Mouse (Mus musculus): ENCODE measurements at regions not wholly inside any gene's neighbourhood (a gene's known extent, or its start where the extent isn't known, plus 50 kb on each side); places are given as distances from the start of the nearest gene placed in this dataset.

DNA sequence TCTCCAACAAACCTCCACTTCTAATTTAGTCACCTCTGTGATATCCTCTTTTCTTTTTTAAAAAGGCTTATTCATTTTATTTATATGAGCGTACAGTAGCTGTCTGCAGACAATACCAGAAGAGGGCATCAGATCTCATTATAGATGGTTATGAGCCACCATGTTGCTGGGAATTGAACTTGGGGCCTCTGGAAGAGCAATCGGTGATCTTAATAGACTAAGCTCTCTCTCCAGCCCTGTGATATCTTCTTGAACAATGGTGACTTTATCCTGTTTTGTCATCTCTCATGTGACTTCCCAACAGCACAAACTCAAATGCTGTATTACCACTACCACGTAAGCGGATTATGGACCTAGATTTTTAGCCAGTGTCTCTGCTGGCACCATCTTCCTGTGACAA is 282.1 kb downstream of the Pmp22 start:
- Histone ChIP-seq H3K36me3 (no peaks in the 10 kb centered on the region), H3K4me1 (peaks cover 23% of the 10 kb centered on the region), H3K9ac (replicated peaks) (no peak overlapping the region), H3K9me3 (no peaks in the 10 kb centered on the region), H3K27me3 (peaks cover 14% of the 10 kb centered on the region; the same call in 1 of the 2 replicates), H3K4me3 (no peak overlapping the region), H3K4me2 (replicated peaks) (no peak overlapping the region), H3K27ac (replicated peaks) (no peak overlapping the region)
- no peak for ATAC-seq (ENCODE audit: low FRiP score, low read depth)
- WGBS, result 92% methylated on average over 4 of the region's 4 CpGs

- H3K4me3 ChIP-seq, result peak overlapping the region; percentile 19; the same call in 1 of the 2 replicates
- H3K27ac ChIP-seq (replicated peaks), result peak overlapping the region; percentile 62
- peaks cover 23% of the 10 kb centered on the region for H3K4me1 ChIP-seq
- ATAC-seq (ENCODE audit: low FRiP score, low read depth), result peak; percentile 89
- peak overlapping the region; percentile 44 for H3K4me2 ChIP-seq (replicated peaks)
- H3K9ac ChIP-seq (replicated peaks), result no peak overlapping the region
- H3K36me3 ChIP-seq, result no peaks in the 10 kb centered on the region
- peaks cover 12% of the 10 kb centered on the region; the same call in 1 of the 2 replicates for H3K27me3 ChIP-seq
- WGBS, result under 1% methylated on average over 18 of the region's 18 CpGs
- no peaks in the 10 kb centered on the region for H3K9me3 ChIP-seq
Measured at GRCm38 (mm10) chr11:63412364-63412991, 283.7 kb downstream of the Pmp22 start.

- Histone ChIP-seq H3K27me3 (peaks cover 8% of the 10 kb centered on the region; the same call in 1 of the 2 replicates), H3K4me2 (replicated peaks) (peak overlapping the region; percentile 44), H3K36me3 (no peaks in the 10 kb centered on the region), H3K9ac (replicated peaks) (no peak overlapping the region), H3K4me3 (peak overlapping the region; percentile 19; the same call in 1 of the 2 replicates), H3K27ac (replicated peaks) (peak overlapping the region; percentile 62; the same call in 1 of the 2 replicates), H3K4me1 (peaks cover 23% of the 10 kb centered on the region), H3K9me3 (no peaks in the 10 kb centered on the region)
- 6% methylated on average over 13 of the region's 13 CpGs for WGBS
- ATAC-seq (ENCODE audit: low FRiP score, low read depth), result no peak
Measured at GRCm38 (mm10) chr11:63413106-63413505, 284.3 kb downstream of the Pmp22 start.

- Histone ChIP-seq H3K4me2 (replicated peaks) (no peak overlapping the region), H3K36me3 (no peaks in the 10 kb centered on the region), H3K27me3 (peaks cover 8% of the 10 kb centered on the region; the same call in 1 of the 2 replicates), H3K9ac (replicated peaks) (no peak overlapping the region), H3K27ac (replicated peaks) (peak overlapping the region; percentile 62; the same call in 1 of the 2 replicates), H3K4me1 (peaks cover 23% of the 10 kb centered on the region), H3K9me3 (no peaks in the 10 kb centered on the region), H3K4me3 (no peak overlapping the region)
- 37% methylated on average over 4 of the region's 4 CpGs for WGBS
- ATAC-seq (ENCODE audit: low FRiP score, low read depth), result no peak
Measured at GRCm38 (mm10) chr11:63413621-63414020, 284.8 kb downstream of the Pmp22 start.

DNA sequence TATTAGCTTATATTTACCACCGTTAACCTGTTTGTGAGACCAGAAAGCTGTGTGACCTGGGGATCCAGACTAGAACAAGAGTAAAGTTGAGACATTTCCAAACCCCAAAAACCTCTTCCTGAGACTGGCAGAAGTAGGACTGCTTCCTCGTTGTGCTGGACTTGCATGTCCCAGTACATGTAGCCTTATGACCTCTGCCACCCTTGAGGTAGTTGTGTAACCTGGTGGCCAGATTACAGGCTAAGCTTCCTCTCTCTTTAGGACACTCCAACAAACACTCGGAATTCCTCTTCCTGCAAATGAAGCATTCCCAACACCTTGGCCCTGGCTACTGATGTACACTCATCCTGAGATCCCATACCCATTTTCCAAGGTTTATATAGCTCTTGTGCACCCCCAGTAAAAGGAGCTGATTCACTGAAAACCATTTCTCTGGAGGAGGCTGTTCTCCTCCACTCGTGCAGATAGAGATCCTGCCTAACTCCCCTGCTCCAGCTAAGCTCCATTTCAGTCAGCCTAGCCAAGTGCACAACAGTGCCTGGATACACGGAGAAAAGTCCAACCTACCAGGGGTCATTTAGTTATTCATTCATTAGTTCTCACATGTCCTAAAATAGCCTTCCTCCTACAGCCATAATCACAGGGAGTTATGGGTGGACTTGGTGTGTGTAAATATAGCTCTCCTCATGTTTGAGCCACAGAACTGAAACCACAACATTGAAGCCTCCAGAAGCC is 289.4 kb downstream of the Pmp22 start:
- Histone ChIP-seq H3K27me3 (no peaks in the 10 kb centered on the region), H3K9me3 (no peaks in the 10 kb centered on the region), H3K4me2 (replicated peaks) (no peak overlapping the region), H3K36me3 (no peaks in the 10 kb centered on the region), H3K9ac (replicated peaks) (no peak overlapping the region), H3K4me1 (peaks cover 5% of the 10 kb centered on the region), H3K27ac (replicated peaks) (no peak overlapping the region), H3K4me3 (no peak overlapping the region)
- 83% methylated on average over 5 of the region's 5 CpGs for WGBS
- ATAC-seq (ENCODE audit: low FRiP score, low read depth), result no peak

DNA sequence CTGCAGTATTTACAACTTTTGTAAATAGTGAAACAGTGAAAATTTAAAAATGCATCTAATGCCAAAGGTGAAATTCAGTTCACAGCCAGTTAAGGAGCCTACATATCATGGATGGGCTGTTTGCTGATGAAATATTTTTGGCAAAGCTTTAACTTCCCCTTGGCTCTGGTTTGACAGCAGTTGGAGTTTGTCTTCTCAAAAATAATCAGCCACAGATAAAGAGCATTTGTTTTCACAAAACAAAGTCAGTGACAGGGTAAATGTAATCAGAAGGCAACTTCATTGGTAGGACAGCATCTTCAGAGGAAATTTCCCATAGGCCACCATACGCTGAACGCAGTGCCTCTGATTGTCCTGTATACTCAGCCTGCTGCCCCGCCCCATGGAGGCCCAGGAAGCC is 291.6 kb downstream of the Pmp22 start:
- H3K27me3 ChIP-seq, result no peaks in the 10 kb centered on the region
- H3K9ac ChIP-seq (replicated peaks), result no peak overlapping the region
- no peaks in the 10 kb centered on the region for H3K36me3 ChIP-seq
- no peak for ATAC-seq (ENCODE audit: low FRiP score, low read depth)
- no peak overlapping the region for H3K4me3 ChIP-seq
- H3K4me1 ChIP-seq, result 0 out of 2 replicates have a peak, but pooled peaks cover 2% of the 10 kb centered on the region
- H3K4me2 ChIP-seq (replicated peaks), result no peak overlapping the region
- WGBS, result 91% methylated on average over 3 of the region's 3 CpGs
- H3K9me3 ChIP-seq, result no peaks in the 10 kb centered on the region
- H3K27ac ChIP-seq (replicated peaks), result no peak overlapping the region

DNA sequence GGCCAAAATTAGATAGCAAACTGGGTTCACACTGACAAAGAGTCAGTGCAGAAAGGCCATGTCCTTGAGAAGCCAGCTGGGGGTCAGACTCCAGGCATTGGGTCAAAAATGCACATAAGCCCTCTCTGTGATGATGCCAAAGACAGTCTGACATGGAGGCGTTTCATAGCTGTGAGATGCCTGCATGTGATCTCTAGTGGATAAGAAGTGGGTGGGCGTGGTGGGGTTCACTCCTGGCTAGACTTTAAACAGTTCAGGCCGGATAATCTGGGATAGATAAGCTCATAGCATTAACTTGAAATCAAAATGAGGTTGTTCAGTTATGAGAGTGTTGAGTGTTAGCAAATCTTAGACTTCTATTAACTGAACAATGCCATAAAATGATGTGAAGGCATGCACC is 293.3 kb downstream of the Pmp22 start:
- no peak overlapping the region for H3K27ac ChIP-seq (replicated peaks)
- peaks cover 15% of the 10 kb centered on the region for H3K4me1 ChIP-seq
- H3K27me3 ChIP-seq, result no peaks in the 10 kb centered on the region
- no peak overlapping the region for H3K4me2 ChIP-seq (replicated peaks)
- no peak overlapping the region for H3K9ac ChIP-seq (replicated peaks)
- H3K9me3 ChIP-seq, result no peaks in the 10 kb centered on the region
- WGBS, result 89% methylated on average over 3 of the region's 3 CpGs
- H3K4me3 ChIP-seq, result no peak overlapping the region
- ATAC-seq (ENCODE audit: low FRiP score, low read depth), result no peak
- no peaks in the 10 kb centered on the region for H3K36me3 ChIP-seq

DNA sequence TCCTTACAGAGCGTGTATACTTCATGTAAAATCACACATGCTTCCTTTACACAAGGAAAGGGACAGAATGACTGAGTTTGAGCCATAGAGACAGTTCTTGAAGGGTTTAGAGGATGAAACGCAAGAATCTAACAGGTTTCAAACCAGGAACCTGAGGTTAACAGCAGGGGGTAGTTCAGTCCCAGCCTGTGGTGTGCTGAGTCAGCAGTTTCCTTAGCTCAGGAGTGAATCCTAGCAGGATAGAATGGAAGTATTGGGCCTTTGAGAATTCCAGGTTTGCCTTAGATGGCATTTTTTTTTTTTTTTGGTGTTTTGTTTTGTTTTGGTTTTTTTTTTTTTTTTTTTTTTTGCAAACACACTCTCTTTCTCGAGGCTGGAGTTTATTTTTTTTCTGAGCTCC is 295.5 kb downstream of the Pmp22 start:
- Histone ChIP-seq H3K27ac (replicated peaks) (no peak overlapping the region), H3K4me2 (replicated peaks) (no peak overlapping the region), H3K9ac (replicated peaks) (no peak overlapping the region), H3K9me3 (no peaks in the 10 kb centered on the region), H3K27me3 (no peaks in the 10 kb centered on the region), H3K4me3 (no peak overlapping the region), H3K36me3 (no peaks in the 10 kb centered on the region), H3K4me1 (peaks cover 15% of the 10 kb centered on the region)
- ATAC-seq (ENCODE audit: low FRiP score, low read depth), result no peak
- WGBS, result 68% methylated on average over 3 of the region's 3 CpGs

- no peak overlapping the region for H3K4me2 ChIP-seq (replicated peaks)
- H3K27ac ChIP-seq (replicated peaks), result 0 out of 2 replicates have a peak overlapping the region, but pooled peaks have one; percentile 30
- no peak overlapping the region for H3K9ac ChIP-seq (replicated peaks)
- H3K4me3 ChIP-seq, result no peak overlapping the region
- ATAC-seq (ENCODE audit: low FRiP score, low read depth), result no peak
- H3K27me3 ChIP-seq, result no peaks in the 10 kb centered on the region
- peaks cover 15% of the 10 kb centered on the region for H3K4me1 ChIP-seq
- no peaks in the 10 kb centered on the region for H3K9me3 ChIP-seq
- WGBS, result 28% methylated on average over 11 of the region's 11 CpGs
- H3K36me3 ChIP-seq, result no peaks in the 10 kb centered on the region
Measured at GRCm38 (mm10) chr11:63425741-63426140, 297.0 kb downstream of the Pmp22 start.

DNA sequence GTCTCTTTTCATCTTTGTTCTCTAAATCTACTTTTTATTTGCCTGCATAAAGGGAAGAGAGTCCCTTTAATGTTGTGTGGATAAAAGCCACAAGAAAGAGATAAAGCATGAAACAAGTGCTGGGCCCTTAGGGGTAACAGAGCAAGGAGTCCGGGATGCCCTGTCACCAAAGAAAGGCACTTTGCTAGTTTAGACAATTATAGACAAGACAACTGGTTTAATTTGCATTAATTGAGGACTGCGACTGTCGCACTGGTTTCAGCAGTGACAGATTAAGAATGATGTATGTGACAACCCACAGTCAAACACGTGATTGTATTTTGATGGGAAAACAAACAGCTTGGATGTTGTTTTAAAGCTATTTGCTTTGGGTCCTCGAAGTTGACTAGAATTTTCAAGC is 325.0 kb downstream of the Pmp22 start:
- Histone ChIP-seq H3K9ac (replicated peaks) (no peak overlapping the region), H3K4me1 (peaks cover 29% of the 10 kb centered on the region), H3K27me3 (peaks cover 19% of the 10 kb centered on the region), H3K4me3 (no peak overlapping the region), H3K4me2 (replicated peaks) (no peak overlapping the region), H3K9me3 (peaks cover 8% of the 10 kb centered on the region; the same call in 1 of the 2 replicates), H3K27ac (replicated peaks) (no peak overlapping the region), H3K36me3 (no peaks in the 10 kb centered on the region)
- WGBS, result 25% methylated on average over 5 of the region's 5 CpGs
- ATAC-seq (ENCODE audit: low FRiP score, low read depth), result no peak

- WGBS, result 6% methylated on average over 17 of the region's 17 CpGs
- peaks cover 19% of the 10 kb centered on the region for H3K27me3 ChIP-seq
Measured at GRCm38 (mm10) chr11:63454910-63455531, 326.2 kb downstream of the Pmp22 start.

GRCm38 (mm10) chr11:63456356-63456755 is 327.6 kb downstream of the Pmp22 start:
- Histone ChIP-seq H3K9ac (replicated peaks) (no peak overlapping the region), H3K9me3 (peaks cover 6% of the 10 kb centered on the region; the same call in 1 of the 2 replicates), H3K27me3 (peaks cover 19% of the 10 kb centered on the region), H3K36me3 (no peaks in the 10 kb centered on the region), H3K4me3 (no peak overlapping the region), H3K4me1 (peaks cover 29% of the 10 kb centered on the region), H3K27ac (replicated peaks) (no peak overlapping the region), H3K4me2 (replicated peaks) (no peak overlapping the region)
- ATAC-seq (ENCODE audit: low FRiP score, low read depth), result 0 out of 2 replicates have a peak, but pooled peaks have one; percentile 23
- 51% methylated on average over 3 of the region's 3 CpGs for WGBS

More at GRCm38 (mm10) chr11:63454910-63455531, 326.2 kb downstream of the Pmp22 start:
- Histone ChIP-seq H3K4me2 (replicated peaks) (peak overlapping the region; percentile 28), H3K9ac (replicated peaks) (no peak overlapping the region), H3K4me1 (peaks cover 29% of the 10 kb centered on the region), H3K9me3 (peaks cover 8% of the 10 kb centered on the region; the same call in 1 of the 2 replicates), H3K4me3 (no peak overlapping the region), H3K27ac (replicated peaks) (peak overlapping the region; percentile 52), H3K36me3 (no peaks in the 10 kb centered on the region)
- ATAC-seq (ENCODE audit: low FRiP score, low read depth), result peak; percentile 27; the same call in 1 of the 2 replicates
